In the genomic region with DNA sequence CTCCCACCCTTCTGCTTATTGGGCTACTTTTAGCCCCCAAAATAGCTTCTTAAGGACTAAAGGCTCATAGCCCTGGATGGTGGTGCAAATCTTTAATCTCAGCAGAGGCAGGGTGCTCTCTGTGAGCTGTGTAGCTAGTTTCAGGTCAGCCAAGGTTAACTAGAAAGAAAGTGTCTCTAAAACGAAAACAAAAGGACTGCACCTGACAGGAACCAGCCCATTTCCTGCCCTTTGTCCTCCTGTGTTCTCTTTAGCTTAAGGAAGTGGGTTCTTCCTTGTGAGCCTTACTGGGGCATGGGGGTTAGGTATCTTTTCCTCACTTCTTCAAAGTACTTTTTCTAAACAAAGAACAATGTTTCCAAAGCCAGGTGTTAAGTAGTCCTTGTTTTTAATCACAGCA, we compare ENCODE assay signal across 12 mouse cellular contexts. TPM values are rescaled to one million over a fixed set of nuclear protein-coding genes. Genes with fewer than 3 reads are reported as not detected.
DNase-seq lines count a peak whose midpoint lies in the region; ATAC-seq and TF ChIP-seq lines count a peak whose summit lies in the region.
"Had no signal": no experiment of that assay in that cellular context is flagged by ENCODE, and none has a peak within 500 bp of the region (broad histone marks: within the 10 kb centered on the region; RNA-seq: fewer than 3 reads in every experiment).

No protein-coding gene starts in this region.

- peaks cover 1% of the 10 kb centered on the region; the same call in 1 of the 2 replicates for H3K4me1 ChIP-seq in bone marrow, adult 2 months (ENCODE audit: control insufficient read depth, insufficient read depth, low read length)

- no peak for DNase-seq in left cerebral cortex, adult 2 months (ENCODE audit: extremely low spot score in 1 of 2, low spot score in 2 of 2)
- no peak for DNase-seq in left cerebral cortex, adult 11 months (ENCODE audit: low spot score)
- DNase-seq in CD8-positive naive resting alpha-beta T cell, adult 2 months (ENCODE audit: low read depth in 2 of 2, low spot score in 2 of 2), result peak; percentile 40 to 61
- no peak for DNase-seq in layer of hippocampus, postnatal 36 days
- DNase-seq in left cerebral cortex, adult 9 months (ENCODE audit: low spot score in 2 of 2), result no peak
- DNase-seq: cerebellum, postnatal 14 days had no signal

- H3K4me3 ChIP-seq in left cerebral cortex, adult 2 months, result no peak overlapping the region
- H3K4me3 ChIP-seq in bone marrow, adult 2 months (replicated peaks; ENCODE audit: control insufficient read depth, low read depth, low read length), result no peak overlapping the region
- H3K4me3 ChIP-seq: hindbrain, embryonic 10.5 days; megakaryocyte, embryonic 14.5 days had no signal

- TF ChIP-seq CTCF in left cerebral cortex, adult 2 months (IDR thresholded peaks at IDR 0.05), result no peak
- no peak for TF ChIP-seq CTCF in bone marrow, adult 2 months (IDR thresholded peaks at IDR 0.05; ENCODE audit: control insufficient read depth, insufficient read depth, low read length)

- 0% methylated on average over 1 of the region's 1 CpGs for WGBS in bone marrow, adult 2 months

- ATAC-seq in neutrophil, adult 5-6 weeks (ENCODE audit: extremely low read depth, insufficient number of reproducible peaks, low FRiP score, poor library complexity, severe bottlenecking), result peak; percentile 73; the same call in 1 of the 2 replicates
- ATAC-seq in megakaryocyte-erythroid progenitor cell, adult 5-6 weeks (replicated peaks; ENCODE audit: low FRiP score, low TSS enrichment, poor library complexity, severe bottlenecking), result no peak
- ATAC-seq: forebrain, embryonic 14.5 days had no signal

- TF ChIP-seq POLR2A in bone marrow, adult 2 months (IDR thresholded peaks at IDR 0.05; ENCODE audit: borderline replicate concordance, control insufficient read depth, low read depth, low read length), result no peak

- peak overlapping the region; percentile 71 for H3K27ac ChIP-seq in left cerebral cortex, adult 2 months
- H3K27ac ChIP-seq in bone marrow, adult 2 months (ENCODE audit: control insufficient read depth, insufficient read depth, low read depth, low read length, poor library complexity), result peak overlapping the region; percentile 52; the same call in 1 of the 2 replicates
- H3K27ac ChIP-seq: hindbrain, embryonic 10.5 days had no signal

- intact Hi-C loops in left cerebral cortex, adult 2 months (cut with DNase I), result no loop called here

RNA-seq across cellular contexts. Expression of a gene that starts 6.5 kb away (rescaled TPM):
- total RNA-seq in left cerebral cortex, adult 2 months (2021), result 10 to 100 TPM; 42.4 to 51.1 TPM
- polyA plus RNA-seq in bone marrow, adult 2 months (2011; ENCODE audit: insufficient read depth, insufficient read length, low replicate concordance, missing spikeins), result 9.5 and 24.1 TPM in 2 replicates
- 36.2 and 39.0 TPM in 2 replicates for total RNA-seq in neutrophil, adult 5-6 weeks (2017)
- total RNA-seq in layer of hippocampus, postnatal 36 days (2021), result 10 to 100 TPM; 42.0 to 43.3 TPM
- total RNA-seq in megakaryocyte-erythroid progenitor cell, adult 5-6 weeks (2014; fragmentation: Nextera tagmentation), result 27.9 and 38.7 TPM in 2 replicates
- total RNA-seq in megakaryocyte-erythroid progenitor cell, adult 5-6 weeks (2017), result 61.9 and 66.8 TPM in 2 replicates

Comparison
In these comparisons a context has a peak if more than half of its experiments do, and no peak if none do; other contexts are left out.
1. DNase-seq: peak in CD8-positive naive resting alpha-beta T cell, adult 2 months (2 of 2); none in left cerebral cortex, adult 2 months (0 of 2), left cerebral cortex, adult 11 months (single experiment), layer of hippocampus, postnatal 36 days (0 of 2) and left cerebral cortex, adult 9 months (0 of 2).